Mouse (Mus musculus) heart, embryonic 15.5 days (tissue): ENCODE results near the gene Gm7735. TPM values are rescaled to one million over a fixed set of nuclear protein-coding genes. Genes with fewer than 3 reads are reported as not detected.
"Not testable (repeated sequence)": the region's sequence is repeated elsewhere in the genome, so short reads cannot be mapped to it uniquely, and the experiment has no call there.

Experiments
- ATAC-seq: fragments of 200-750 bp; cut with Nextera tagmentation; replicated peaks from 2 replicates; pipeline ENCODE4 v1.8.0; 2017; ENCODE audit warnings: low read depth, moderate TSS enrichment; ENCODE audit not compliant: insufficient number of reproducible peaks, insufficient read depth, low FRiP score
- H3K27ac ChIP-seq: fragments of 300-500 bp; sonication (generic); 2 replicates; pipeline ENCODE4 v1.5.1; 2015; ENCODE audit warnings: mild to moderate bottlenecking, inconsistent platforms
- H3K27me3 ChIP-seq: fragments of 300-500 bp; sonication (generic); 2 replicates; pipeline ENCODE4 v1.6.1; 2015; ENCODE audit warnings: inconsistent platforms
- H3K36me3 ChIP-seq: fragments of 300-500 bp; sonication (generic); 2 replicates; pipeline ENCODE4 v1.6.1; 2015; ENCODE audit warnings: mild to moderate bottlenecking, inconsistent platforms
- H3K4me1 ChIP-seq: fragments of 300-500 bp; sonication (generic); replicated peaks from 2 replicates; pipeline ENCODE4 v1.6.1; 2015; ENCODE audit warnings: inconsistent platforms
- H3K4me2 ChIP-seq: fragments of 300-500 bp; sonication (generic); 2 replicates; pipeline ENCODE4 v1.6.1; 2015; ENCODE audit warnings: inconsistent platforms, mild to moderate bottlenecking, moderate library complexity
- H3K4me3 ChIP-seq: fragments of 300-500 bp; sonication (generic); 2 replicates; pipeline ENCODE4 v1.5.1; 2015; ENCODE audit warnings: mild to moderate bottlenecking, inconsistent platforms
- H3K9ac ChIP-seq: fragments of 300-500 bp; sonication (generic); 2 replicates; pipeline ENCODE4 v1.6.1; 2015; ENCODE audit warnings: mild to moderate bottlenecking, inconsistent platforms
- H3K9me3 ChIP-seq: fragments of 300-500 bp; sonication (generic); replicated peaks from 2 replicates; pipeline ENCODE4 v1.6.1; 2016; ENCODE audit warnings: inconsistent platforms
- WGBS: fragments of 180-500 bp; shearing (Covaris S2); methylation state at CpG from one replicate; pipeline ENCODE4 v1.1.7; 2015; ENCODE audit warnings: mixed read lengths; 5-methylcytosine and 5-hydroxymethylcytosine counted together
- polyA plus RNA-seq: library from polyadenylated mRNA; unstranded; fragments of >200 nt; fragmentation: Nextera tagmentation; extraction: Ambion mirVana; gene quantifications from 2 replicates; pipeline ENCODE4 v1.2.1, GENCODE M21; 2015

Gene Gm7735
- not detected in 2 replicates for polyA plus RNA-seq

- H3K36me3 ChIP-seq, H3K4me3 ChIP-seq, H3K9ac ChIP-seq, H3K27me3 ChIP-seq, H3K4me1 ChIP-seq, H3K9me3 ChIP-seq, H3K27ac ChIP-seq, ATAC-seq, H3K4me2 ChIP-seq: not testable (repeated sequence)
Measured at GRCm38 (mm10) chr16:89169190-89169589, at the start of gene Gm7735. TSS of gene Gm7735 (plus strand) at chr16:89169490.

GRCm38 (mm10) chr16:89140551-89140950 is 28.7 kb upstream of the Gm7735 start, which contains the start of gene Gm6358:
TSS of gene Gm6358 (plus strand) at chr16:89140851.
- Histone ChIP-seq H3K27ac (no peak within 1 kb of the TSS), H3K4me3 (no peak within 1 kb of the TSS), H3K4me1 (no peaks in the 10 kb centered on the region), H3K27me3 (no peaks in the 10 kb centered on the region), H3K9ac (no peak within 1 kb of the TSS), H3K4me2 (no peak within 1 kb of the TSS), H3K36me3 (no peaks in the 10 kb centered on the region), H3K9me3 (no peaks in the 10 kb centered on the region)
- WGBS = 77% methylated on average over 1 of the region's 1 CpGs
- no peak for ATAC-seq

- Histone ChIP-seq H3K36me3 (no peaks in the 10 kb centered on the region), H3K9me3 (no peaks in the 10 kb centered on the region), H3K27ac (no peak within 1 kb of the TSS), H3K9ac (no peak within 1 kb of the TSS), H3K4me1 (no peaks in the 10 kb centered on the region), H3K27me3 (no peaks in the 10 kb centered on the region), H3K4me3 (no peak within 1 kb of the TSS), H3K4me2 (no peak within 1 kb of the TSS)
- WGBS = 88% methylated on average over 1 of the region's 1 CpGs
- ATAC-seq = no peak
Measured at GRCm38 (mm10) chr16:89150786-89151185, 18.5 kb upstream of the Gm7735 start, which contains the start of gene Gm10061. TSS of gene Gm10061 (plus strand) at chr16:89151086.

DNA sequence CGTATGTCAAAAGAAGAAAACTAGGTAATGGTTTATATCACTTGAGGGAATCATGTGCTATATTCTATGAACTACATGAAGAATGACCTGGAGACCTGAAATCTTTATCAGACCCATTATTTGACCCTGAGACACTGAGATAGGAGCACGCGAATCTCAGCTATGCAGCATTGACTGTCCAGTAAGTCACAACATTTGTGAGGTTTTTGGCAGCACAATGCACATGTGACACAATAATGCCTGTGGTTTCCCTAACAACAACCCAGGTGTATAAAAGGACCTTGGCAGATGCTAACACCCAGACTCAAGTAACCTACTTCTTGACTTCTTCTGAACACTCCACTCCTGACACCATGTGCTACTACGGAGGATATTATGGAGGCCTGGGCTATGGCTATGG is 11.6 kb upstream of the Gm7735 start, which contains the start of gene Gm9789:
TSS of gene Gm9789 (plus strand) at position 301 of the 400 bp plus-strand sequence.
- H3K36me3 ChIP-seq = no peaks in the 10 kb centered on the region
- H3K9ac ChIP-seq = no peak within 1 kb of the TSS
- H3K4me1 ChIP-seq = no peaks in the 10 kb centered on the region
- ATAC-seq = no peak
- H3K4me2 ChIP-seq = no peak within 1 kb of the TSS
- no peaks in the 10 kb centered on the region for H3K27me3 ChIP-seq
- H3K9me3 ChIP-seq = no peaks in the 10 kb centered on the region
- H3K27ac ChIP-seq = no peak within 1 kb of the TSS
- 74% methylated on average over 4 of the region's 4 CpGs for WGBS
- H3K4me3 ChIP-seq = no peak within 1 kb of the TSS

- no peak within 1 kb of the TSS for H3K27ac ChIP-seq
- no peaks in the 10 kb centered on the region for H3K36me3 ChIP-seq
- no peaks in the 10 kb centered on the region for H3K4me1 ChIP-seq
- H3K27me3 ChIP-seq = no peaks in the 10 kb centered on the region
- no peak for ATAC-seq
- no peaks in the 10 kb centered on the region for H3K9me3 ChIP-seq
- H3K4me2 ChIP-seq = no peak within 1 kb of the TSS
- WGBS = 73% methylated on average over 2 of the region's 2 CpGs
- no peak within 1 kb of the TSS for H3K9ac ChIP-seq
- no peak within 1 kb of the TSS for H3K4me3 ChIP-seq
Measured at GRCm38 (mm10) chr16:89174435-89174834, 5.1 kb downstream of the Gm7735 start, which contains the start of gene 1110057P08Rik. TSS of gene 1110057P08Rik (plus strand) at chr16:89174735.

DNA sequence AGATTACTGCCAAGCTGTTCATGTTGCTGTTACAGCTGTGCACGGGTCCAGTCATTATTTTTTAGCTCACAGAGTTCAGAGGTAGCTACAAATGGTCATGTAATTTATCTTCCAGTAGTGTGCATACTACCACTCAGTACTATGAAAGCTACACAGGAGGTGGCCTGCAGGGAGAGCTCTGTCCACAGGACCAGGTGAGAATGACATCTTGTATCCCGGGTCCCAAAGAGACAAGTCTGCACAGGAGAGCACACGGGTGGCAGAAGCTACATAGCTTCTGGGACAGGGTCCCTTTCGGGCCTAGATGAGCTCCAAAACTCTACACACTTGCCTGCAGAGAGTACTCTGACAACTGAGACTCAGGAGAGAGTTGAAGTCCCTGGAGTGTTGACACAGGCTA is 19.3 kb downstream of the Gm7735 start:
- 70% methylated on average over 4 of the region's 4 CpGs for WGBS
- no peak for ATAC-seq
- no peak overlapping the region for H3K27ac ChIP-seq

DNA sequence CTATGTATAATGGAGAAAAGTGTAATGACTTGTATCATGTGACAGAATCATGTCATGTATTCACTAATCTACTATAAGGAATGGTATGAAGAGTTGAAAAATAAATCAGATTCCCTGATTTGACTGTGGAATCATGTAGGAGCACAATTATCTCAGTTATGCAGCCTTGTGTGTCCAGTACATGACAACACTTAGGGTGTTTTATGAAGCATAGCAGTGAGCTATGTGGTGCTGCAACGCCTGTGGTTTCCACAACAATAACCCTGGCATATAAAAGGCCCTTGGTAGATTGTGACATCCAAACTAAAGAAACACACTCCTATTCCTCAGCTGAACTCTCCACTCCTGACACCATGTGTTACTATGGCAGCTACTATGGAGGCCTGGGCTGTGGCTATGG is 36.3 kb downstream of the Gm7735 start, which contains the start of gene Krtap20-2:
TSS of gene Krtap20-2 (plus strand) at position 301 of the 400 bp plus-strand sequence.
- H3K27me3 ChIP-seq = no peaks in the 10 kb centered on the region
- no peak for ATAC-seq
- H3K9me3 ChIP-seq = no peaks in the 10 kb centered on the region
- H3K36me3 ChIP-seq = no peaks in the 10 kb centered on the region
- no peak within 1 kb of the TSS for H3K4me2 ChIP-seq
- H3K9ac ChIP-seq = no peak within 1 kb of the TSS
- WGBS = 52% methylated on average over 1 of the region's 1 CpGs
- H3K4me1 ChIP-seq = no peaks in the 10 kb centered on the region
- no peak within 1 kb of the TSS for H3K4me3 ChIP-seq
- no peak within 1 kb of the TSS for H3K27ac ChIP-seq

More for the DNA sequence above, 19.3 kb downstream of the Gm7735 start:
- Histone ChIP-seq H3K27me3 (no peaks in the 10 kb centered on the region), H3K4me1 (no peaks in the 10 kb centered on the region), H3K36me3 (no peaks in the 10 kb centered on the region), H3K4me3 (no peak overlapping the region), H3K9me3 (no peaks in the 10 kb centered on the region), H3K9ac (no peak overlapping the region), H3K4me2 (no peak overlapping the region)

Other genes starting within 250 kb of the Gm7735 start
- not detected in 2 replicates for gene Krtap19-9b, start 237.2 kb upstream of the Gm7735 start, polyA plus RNA-seq
- gene Krtap16-3, start 206.6 kb upstream of the Gm7735 start, polyA plus RNA-seq = not detected in 2 replicates
- not detected in 2 replicates for gene Krtap22-2, start 158.7 kb upstream of the Gm7735 start, polyA plus RNA-seq
- gene Gm10229, start 154.2 kb upstream of the Gm7735 start, polyA plus RNA-seq = not detected in 2 replicates
- not detected in 2 replicates for gene Krtap6-1, start 137.8 kb upstream of the Gm7735 start, polyA plus RNA-seq
- not detected in 2 replicates for gene Gm10228, start 128.0 kb upstream of the Gm7735 start, polyA plus RNA-seq
- gene Krtap6-5, start 121.6 kb upstream of the Gm7735 start, polyA plus RNA-seq = not detected in 2 replicates
- gene 1110025L11Rik, start 105.5 kb upstream of the Gm7735 start, polyA plus RNA-seq = not detected in 2 replicates
- not detected in 2 replicates for gene Krtap6-3, start 85.5 kb upstream of the Gm7735 start, polyA plus RNA-seq
- not detected in 2 replicates for gene Gm6358, start 28.6 kb upstream of the Gm7735 start, polyA plus RNA-seq
- gene Gm10061, start 18.4 kb upstream of the Gm7735 start, polyA plus RNA-seq = not detected in 2 replicates
- not detected in 2 replicates for gene Gm9789, start 11.5 kb upstream of the Gm7735 start, polyA plus RNA-seq
- not detected in 2 replicates for gene 1110057P08Rik, start 5.2 kb downstream of the Gm7735 start, polyA plus RNA-seq
- not detected in 2 replicates for gene Krtap20-2, start 36.4 kb downstream of the Gm7735 start, polyA plus RNA-seq
- not detected in 2 replicates for gene Krtap21-1, start 234.4 kb downstream of the Gm7735 start, polyA plus RNA-seq